Mouse (Mus musculus): ENCODE data around the gene Dnajc22. TPM values are rescaled to one million over a fixed set of nuclear protein-coding genes. Genes with fewer than 3 reads are reported as not detected.
A peak's percentile ranks its signal among the peaks of the same experiment; 100 is the strongest.
"Not testable (repeated sequence)": the region's sequence is repeated elsewhere in the genome, so short reads cannot be mapped to it uniquely, and the experiment has no call there.

Gene Dnajc22
- polyA plus RNA-seq, 1 experiment from 2014 or later: 0.50 TPM

GRCm38 (mm10) chr15:99055511-99055961 is 37.4 kb upstream of the Dnajc22 start:
- ATAC-seq: peak; percentile 19; the same call in 1 of the 2 replicates

DNA sequence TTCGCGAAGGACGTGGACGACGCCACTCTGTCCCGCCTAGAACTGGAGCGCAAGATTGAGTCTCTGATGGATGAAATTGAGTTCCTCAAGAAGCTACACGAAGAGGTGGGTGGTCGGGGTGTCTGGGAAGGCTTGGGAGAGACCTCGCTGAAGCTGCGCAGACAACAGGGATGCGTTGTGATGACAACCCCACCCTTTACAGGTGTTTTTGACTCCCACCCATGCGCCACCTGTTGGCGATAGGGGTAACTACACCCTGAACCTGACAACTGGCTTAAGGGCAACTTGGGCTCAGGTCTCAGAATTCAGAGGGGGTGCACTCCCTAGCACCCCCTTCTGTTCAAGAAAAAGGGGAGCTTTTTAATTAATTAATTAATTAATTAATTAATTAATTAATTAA is 36.6 kb upstream of the Dnajc22 start:
- Histone ChIP-seq H3K4me2 (replicated peaks; ENCODE audit: low read depth, low read length) (no peak overlapping the region), H3K36me3 (ENCODE audit: insufficient read depth, low read length) (no peaks in the 10 kb centered on the region), H3K27me3 (replicated peaks; ENCODE audit: insufficient read depth, low read length) (peaks cover 54% of the 10 kb centered on the region), H3K9ac (replicated peaks; ENCODE audit: low read depth) (no peak overlapping the region), H3K27ac (ENCODE audit: low read length) (no peak overlapping the region), H3K4me1 (ENCODE audit: insufficient read depth, low read depth, low read length) (peaks cover 3% of the 10 kb centered on the region; the same call in 1 of the 2 replicates), H3K4me3 (ENCODE audit: low read depth, low read length) (no peak overlapping the region), H3K9me3 (ENCODE audit: low read length) (no peaks in the 10 kb centered on the region)
- DNase-seq (ENCODE audit: low spot score): no peak
- no peak for ATAC-seq
- 10% methylated on average over 14 of the region's 14 CpGs for WGBS
- TF ChIP-seq EP300 (IDR thresholded peaks at IDR 0.05) (no peak), CTCF (IDR thresholded peaks at IDR 0.05) (peak; percentile 74)

More at GRCm38 (mm10) chr15:99055511-99055961, 37.4 kb upstream of the Dnajc22 start:
- peaks cover 3% of the 10 kb centered on the region; the same call in 1 of the 2 replicates for H3K4me1 ChIP-seq (ENCODE audit: insufficient read depth, low read depth, low read length)
- no peaks in the 10 kb centered on the region for H3K9me3 ChIP-seq (ENCODE audit: low read length)
- H3K27me3 ChIP-seq (replicated peaks; ENCODE audit: insufficient read depth, low read length): peaks cover 54% of the 10 kb centered on the region
- H3K36me3 ChIP-seq (ENCODE audit: insufficient read depth, low read length): no peaks in the 10 kb centered on the region
- peak; percentile 17 for DNase-seq (ENCODE audit: low spot score)
- H3K9ac ChIP-seq (replicated peaks; ENCODE audit: low read depth): no peak overlapping the region
- peak overlapping the region; percentile 29 for H3K4me3 ChIP-seq (ENCODE audit: low read depth, low read length)
- TF ChIP-seq EP300 (IDR thresholded peaks at IDR 0.05) (no peak), CTCF (IDR thresholded peaks at IDR 0.05) (no peak)
- peak overlapping the region; percentile 44 for H3K4me2 ChIP-seq (replicated peaks; ENCODE audit: low read depth, low read length)
- WGBS: under 1% methylated on average over 37 of the region's 37 CpGs
- H3K27ac ChIP-seq (ENCODE audit: low read length): no peak overlapping the region

GRCm38 (mm10) chr15:99065557-99066165 is 27.3 kb upstream of the Dnajc22 start:
- Histone ChIP-seq H3K4me3 (ENCODE audit: low read depth, low read length) (no peak overlapping the region), H3K27ac (ENCODE audit: low read length) (no peak overlapping the region), H3K9me3 (ENCODE audit: low read length) (no peaks in the 10 kb centered on the region), H3K4me1 (ENCODE audit: insufficient read depth, low read depth, low read length) (no peaks in the 10 kb centered on the region), H3K9ac (replicated peaks; ENCODE audit: low read depth) (no peak overlapping the region), H3K36me3 (ENCODE audit: insufficient read depth, low read length) (no peaks in the 10 kb centered on the region), H3K4me2 (replicated peaks; ENCODE audit: low read depth, low read length) (no peak overlapping the region), H3K27me3 (replicated peaks; ENCODE audit: insufficient read depth, low read length) (0 out of 2 replicates have a peak, but pooled peaks cover 3% of the 10 kb centered on the region)
- ATAC-seq (no peak), DNase-seq (ENCODE audit: low spot score) (no peak)
- no peak for TF ChIP-seq CTCF (IDR thresholded peaks at IDR 0.05)
- TF ChIP-seq EP300 (IDR thresholded peaks at IDR 0.05): no peak
- 64% methylated on average over 12 of the region's 12 CpGs for WGBS

DNA sequence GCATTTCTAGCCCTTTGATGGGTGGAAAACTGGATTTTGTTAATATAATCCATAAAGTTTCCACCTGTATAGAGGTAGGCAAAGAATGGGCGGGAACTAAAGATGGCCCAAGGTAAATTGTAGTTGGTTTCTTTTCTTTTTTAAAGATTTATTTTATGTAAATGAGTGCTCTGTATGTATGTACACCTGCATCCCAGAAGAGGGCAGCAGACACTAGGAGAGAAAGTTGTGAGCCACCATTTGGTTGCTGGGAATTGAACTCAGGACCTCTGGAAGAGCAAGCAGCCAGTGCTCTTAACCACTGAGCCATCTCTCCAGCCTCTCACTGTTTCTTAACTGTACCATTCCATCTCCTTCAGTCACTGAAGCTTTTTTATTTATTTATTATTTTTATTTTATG is 21.0 kb upstream of the Dnajc22 start:
- H3K36me3 ChIP-seq (ENCODE audit: insufficient read depth, low read length): no peaks in the 10 kb centered on the region
- DNase-seq (ENCODE audit: low spot score) (no peak), ATAC-seq (no peak)
- TF ChIP-seq CTCF (IDR thresholded peaks at IDR 0.05): peak; percentile 19; the same call in 1 of the 2 replicates
- TF ChIP-seq EP300 (IDR thresholded peaks at IDR 0.05): no peak
- H3K9ac ChIP-seq (replicated peaks; ENCODE audit: low read depth): no peak overlapping the region
- H3K27ac ChIP-seq (ENCODE audit: low read length): no peak overlapping the region
- peaks cover 9% of the 10 kb centered on the region; the same call in 1 of the 2 replicates for H3K4me1 ChIP-seq (ENCODE audit: insufficient read depth, low read depth, low read length)
- no peak overlapping the region for H3K4me3 ChIP-seq (ENCODE audit: low read depth, low read length)
- H3K27me3 ChIP-seq (replicated peaks; ENCODE audit: insufficient read depth, low read length): no peaks in the 10 kb centered on the region
- WGBS: 87% methylated on average over 1 of the region's 1 CpGs
- no peak overlapping the region for H3K4me2 ChIP-seq (replicated peaks; ENCODE audit: low read depth, low read length)
- no peaks in the 10 kb centered on the region for H3K9me3 ChIP-seq (ENCODE audit: low read length)

DNA sequence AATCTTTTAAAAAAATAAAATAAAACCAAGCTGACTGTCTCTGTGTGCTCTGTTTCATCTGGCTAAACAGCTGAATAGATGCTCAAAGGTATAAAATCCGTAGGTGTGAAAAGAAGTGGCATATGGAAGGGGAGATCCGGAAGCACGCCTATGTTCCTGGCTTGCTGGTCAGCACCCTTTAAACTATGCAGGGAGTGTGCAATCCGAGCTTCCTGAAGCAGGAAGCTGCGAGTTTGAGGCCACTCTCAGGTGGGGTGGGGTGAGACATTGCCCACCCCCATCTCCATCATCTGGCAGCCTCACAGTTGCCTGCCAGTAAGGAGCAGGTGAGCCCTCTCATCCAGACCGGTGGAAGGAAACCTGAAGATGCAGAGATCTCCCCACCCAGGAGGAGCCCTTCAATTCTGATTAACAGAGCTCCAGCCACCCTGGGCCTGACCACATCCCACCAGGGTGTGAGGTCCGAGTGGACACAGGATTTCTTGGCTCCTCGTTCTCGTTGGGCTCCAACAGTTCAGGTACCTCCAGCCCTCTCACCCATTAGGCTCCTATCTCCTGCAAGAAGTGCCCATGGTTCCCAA is 18.9 kb upstream of the Dnajc22 start, which contains the start of gene Troap:
Gene Troap, plus strand, starts transcription at position 557 of the 581 bp plus-strand sequence.
- Histone ChIP-seq H3K9ac (replicated peaks; ENCODE audit: low read depth) (peak within 1 kb of the TSS; percentile 70), H3K4me2 (replicated peaks; ENCODE audit: low read depth, low read length) (peak within 1 kb of the TSS; percentile 78), H3K27me3 (replicated peaks; ENCODE audit: insufficient read depth, low read length) (no peaks in the 10 kb centered on the region), H3K4me1 (ENCODE audit: insufficient read depth, low read depth, low read length) (peaks cover 9% of the 10 kb centered on the region; the same call in 1 of the 2 replicates), H3K27ac (ENCODE audit: low read length) (peak within 1 kb of the TSS; percentile 95), H3K9me3 (ENCODE audit: low read length) (no peaks in the 10 kb centered on the region), H3K36me3 (ENCODE audit: insufficient read depth, low read length) (no peaks in the 10 kb centered on the region), H3K4me3 (ENCODE audit: low read depth, low read length) (peak within 1 kb of the TSS; percentile 42)
- DNase-seq (ENCODE audit: low spot score): no peak
- 20% methylated on average over 9 of the region's 9 CpGs for WGBS
- TF ChIP-seq CTCF (IDR thresholded peaks at IDR 0.05): no peak
- no peak for TF ChIP-seq EP300 (IDR thresholded peaks at IDR 0.05)
- peak; percentile 36 for ATAC-seq

DNA sequence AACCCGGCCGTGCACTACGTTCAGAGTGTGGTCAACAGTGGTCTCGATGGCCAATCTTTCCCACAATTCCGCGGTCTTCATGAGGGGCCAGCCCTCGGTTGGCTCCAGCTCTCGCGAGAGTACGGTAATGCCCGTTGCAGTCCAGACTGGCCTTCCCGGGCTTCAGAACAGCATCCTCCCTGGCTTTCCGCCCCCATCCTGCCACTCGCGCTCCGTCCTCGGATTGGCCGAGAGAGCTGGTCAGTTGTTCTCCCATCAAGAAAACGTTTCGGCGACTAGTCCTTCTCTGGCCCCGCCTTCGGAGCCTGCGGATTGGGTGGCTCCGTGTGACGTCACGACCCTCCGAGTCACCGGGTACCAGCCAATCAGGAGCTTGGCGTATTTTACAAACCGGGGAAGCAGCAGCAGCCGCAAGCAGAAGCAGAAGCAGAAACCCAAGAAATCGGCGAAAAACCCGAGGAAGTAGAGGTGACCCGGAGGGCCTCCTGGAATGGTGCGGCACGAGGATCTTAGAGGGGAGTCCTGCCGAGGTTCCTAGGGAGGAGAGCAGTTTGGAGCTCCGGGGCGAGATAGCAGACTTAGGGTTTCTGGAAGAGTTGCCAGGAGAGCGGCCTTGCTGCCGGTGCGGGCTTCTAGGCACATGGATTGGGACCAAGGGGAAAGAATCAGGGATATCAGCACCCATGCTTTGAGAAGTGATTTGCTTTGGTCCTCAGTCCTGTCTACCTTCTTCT is 18.2 kb upstream of the Dnajc22 start:
- peak overlapping the region; percentile 78 for H3K4me2 ChIP-seq (replicated peaks; ENCODE audit: low read depth, low read length)
- no peaks in the 10 kb centered on the region for H3K36me3 ChIP-seq (ENCODE audit: insufficient read depth, low read length)
- H3K27ac ChIP-seq (ENCODE audit: low read length): peak overlapping the region; percentile 95
- no peak for TF ChIP-seq CTCF (IDR thresholded peaks at IDR 0.05)
- TF ChIP-seq EP300 (IDR thresholded peaks at IDR 0.05): no peak
- DNase-seq (ENCODE audit: low spot score) (peak; percentile 99), ATAC-seq (peak; percentile 99)
- under 1% methylated on average over 44 of the region's 44 CpGs for WGBS
- no peaks in the 10 kb centered on the region for H3K9me3 ChIP-seq (ENCODE audit: low read length)
- H3K9ac ChIP-seq (replicated peaks; ENCODE audit: low read depth): peak overlapping the region; percentile 70
- H3K4me3 ChIP-seq (ENCODE audit: low read depth, low read length): peak overlapping the region; percentile 42
- H3K27me3 ChIP-seq (replicated peaks; ENCODE audit: insufficient read depth, low read length): no peaks in the 10 kb centered on the region
- peaks cover 9% of the 10 kb centered on the region; the same call in 1 of the 2 replicates for H3K4me1 ChIP-seq (ENCODE audit: insufficient read depth, low read depth, low read length)

- H3K27me3 ChIP-seq (replicated peaks; ENCODE audit: insufficient read depth, low read length); DNase-seq (ENCODE audit: low spot score); H3K4me1 ChIP-seq (ENCODE audit: insufficient read depth, low read depth, low read length); H3K4me3 ChIP-seq (ENCODE audit: low read depth, low read length); H3K9ac ChIP-seq (replicated peaks; ENCODE audit: low read depth); H3K36me3 ChIP-seq (ENCODE audit: insufficient read depth, low read length); H3K27ac ChIP-seq (ENCODE audit: low read length); ATAC-seq; H3K9me3 ChIP-seq (ENCODE audit: low read length); H3K4me2 ChIP-seq (replicated peaks; ENCODE audit: low read depth, low read length): not testable (repeated sequence)
- 98% methylated on average over 3 of the region's 3 CpGs for WGBS
Measured at GRCm38 (mm10) chr15:99076011-99076410, 17.0 kb upstream of the Dnajc22 start.
